Mouse (Mus musculus): ENCODE data around the gene Zmynd10.

DNA sequence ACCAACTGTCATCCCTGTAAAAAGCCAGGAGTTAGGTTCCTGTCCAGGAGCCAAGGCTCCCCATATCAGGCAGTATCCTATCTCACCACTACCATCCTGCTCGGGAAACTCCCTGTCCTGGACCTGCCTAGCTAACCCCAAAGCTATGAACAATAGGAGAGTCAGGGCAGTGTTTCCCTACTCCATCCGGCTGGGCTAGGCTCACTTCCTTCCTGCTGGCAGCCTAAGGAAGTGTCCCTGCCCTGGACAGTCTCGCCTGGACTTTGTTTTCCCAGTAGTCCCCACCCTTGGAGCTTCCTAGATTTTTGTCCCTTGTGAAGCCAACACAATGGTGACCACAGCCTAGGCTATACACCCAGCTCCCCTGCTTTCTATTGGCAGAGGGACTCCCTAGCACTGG lies 19.8 kb downstream of the Zmynd10 start:
- TF ChIP-seq GATA1 (IDR thresholded peaks at IDR 0.05; ENCODE audit: borderline replicate concordance, low read length) (no peak), FLI1 (IDR thresholded peaks at IDR 0.05; ENCODE audit: low read length) (no peak)

All from megakaryocyte, embryonic 14.5 days (primary cell).